Mouse (Mus musculus) bone marrow, adult 2 months (tissue): ENCODE results near the gene March4. TPM values are rescaled to one million over a fixed set of nuclear protein-coding genes. Genes with fewer than 3 reads are reported as not detected.

Experiments used
- H3K27ac ChIP-seq: fragments of 200-500 bp; 2 replicates; pipeline ENCODE4 v1.5.1; 2012; ENCODE audit warnings: low read depth, mild to moderate bottlenecking, control low read depth, inconsistent platforms, low read length; ENCODE audit not compliant: control insufficient read depth, poor library complexity, insufficient read depth
- H3K4me1 ChIP-seq: fragments of 200-500 bp; 2 replicates; pipeline ENCODE4 v1.6.1; 2011; ENCODE audit warnings: low read length; ENCODE audit not compliant: control insufficient read depth, insufficient read depth
- H3K4me3 ChIP-seq: fragments of 200-500 bp; replicated peaks from 2 replicates; pipeline ENCODE3; 2011; ENCODE audit warnings: mild to moderate bottlenecking, low read depth, low read length, control low read depth; ENCODE audit not compliant: control insufficient read depth
- CTCF ChIP-seq: fragments of 200-500 bp; IDR thresholded peaks from 2 replicates; pipeline ENCODE4 v1.5.1; 2011; ENCODE audit warnings: low read length, control low read depth; ENCODE audit not compliant: control insufficient read depth, insufficient read depth
- POLR2A ChIP-seq: fragments of 200-500 bp; IDR thresholded peaks from 2 replicates; pipeline ENCODE4 v1.6.1; 2011; ENCODE audit warnings: low read depth, mild to moderate bottlenecking, control low read depth, low read length, borderline replicate concordance; ENCODE audit not compliant: control insufficient read depth
- WGBS: fragments of 180-500 bp; shearing (Covaris S2); methylation state at CpG from one replicate; pipeline ENCODE4 v1.1.7; 2018; 5-methylcytosine and 5-hydroxymethylcytosine counted together
- polyA plus RNA-seq: library from polyadenylated mRNA; stranded (reverse); fragments of >200 nt; gene quantifications from 2 replicates; pipeline ENCODE4 v1.2.4, GENCODE M21; 2011; ENCODE audit warnings: low replicate concordance; ENCODE audit not compliant: missing spikeins, insufficient read depth, insufficient read length

March4 gene
- polyA plus RNA-seq, 1 experiment: not detected

- Histone ChIP-seq H3K4me3 (no peak overlapping the region), H3K27ac (no peak overlapping the region), H3K4me1 (no peaks in the 10 kb centered on the region)
- no peak for TF ChIP-seq CTCF
- TF ChIP-seq POLR2A: no peak
- 87% methylated on average over 2 of the region's 2 CpGs for WGBS
These were observed 60.1 kb downstream of the March4 start for GRCm38 (mm10) chr1:72476594-72476993.

DNA sequence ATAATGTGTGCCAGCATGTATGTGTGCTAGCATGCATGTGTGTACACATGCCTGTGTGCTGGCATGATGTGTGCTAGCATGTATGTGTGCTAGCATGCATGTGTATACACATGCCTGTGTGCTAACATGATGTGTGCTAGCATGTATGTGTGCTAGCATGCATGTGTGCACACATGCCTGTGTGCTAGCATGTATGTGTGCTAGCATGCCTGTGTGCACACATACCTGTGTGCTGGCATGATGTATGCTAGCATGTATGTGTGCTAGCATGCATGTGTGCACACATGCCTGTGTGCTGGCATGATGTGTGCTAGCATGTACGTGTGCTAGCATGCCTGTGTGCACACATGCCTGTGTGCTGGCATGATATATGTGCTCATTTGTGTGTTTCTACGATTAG lies 67.7 kb downstream of the March4 start:
- WGBS: 79% methylated on average over 2 of the region's 2 CpGs
- H3K27ac ChIP-seq: no peak overlapping the region
- TF ChIP-seq CTCF (no peak), POLR2A (no peak)
- peaks cover 2% of the 10 kb centered on the region for H3K4me1 ChIP-seq
- no peak overlapping the region for H3K4me3 ChIP-seq

GRCm38 (mm10) chr1:72468466-72469003 lies 68.2 kb downstream of the March4 start:
- TF ChIP-seq POLR2A (no peak), CTCF (no peak)
- no peak overlapping the region for H3K27ac ChIP-seq
- WGBS: 60% methylated on average over 5 of the region's 5 CpGs

GRCm38 (mm10) chr1:72464926-72465583 lies 71.7 kb downstream of the March4 start:
- H3K4me1 ChIP-seq: peaks cover 2% of the 10 kb centered on the region
- H3K27ac ChIP-seq: no peak overlapping the region
- TF ChIP-seq CTCF: no peak
- no peak for TF ChIP-seq POLR2A
- WGBS: 46% methylated on average over 12 of the region's 12 CpGs
- H3K4me3 ChIP-seq: no peak overlapping the region

More at GRCm38 (mm10) chr1:72468466-72469003, 68.2 kb downstream of the March4 start:
- Histone ChIP-seq H3K4me3 (no peak overlapping the region), H3K4me1 (peaks cover 2% of the 10 kb centered on the region)

- Histone ChIP-seq H3K27ac (no peak overlapping the region), H3K4me3 (no peak overlapping the region), H3K4me1 (no peaks in the 10 kb centered on the region)
- TF ChIP-seq CTCF (no peak), POLR2A (no peak)
- WGBS: 76% methylated on average over 6 of the region's 6 CpGs
These were observed 74.2 kb downstream of the March4 start for GRCm38 (mm10) chr1:72462516-72462915.

DNA sequence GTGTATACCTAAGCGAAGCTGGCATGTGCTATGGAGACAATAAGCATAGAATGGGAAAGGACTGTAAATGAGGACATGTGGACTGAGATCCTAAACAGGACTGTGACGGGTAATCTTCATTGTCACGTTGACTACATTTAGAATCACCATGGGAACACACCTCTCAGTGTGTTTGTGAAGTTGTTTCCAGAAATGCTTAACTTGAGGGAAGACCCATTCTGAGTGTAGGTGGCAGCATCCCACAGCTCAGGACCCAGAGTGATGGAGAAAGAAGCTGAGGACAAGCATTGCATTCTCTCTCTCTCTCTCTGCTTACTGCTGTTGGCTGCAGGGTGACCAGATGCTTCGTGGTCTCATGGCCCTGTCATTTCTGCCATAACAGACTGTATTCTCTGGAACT lies 79.1 kb downstream of the March4 start:
- Histone ChIP-seq H3K4me3 (no peak overlapping the region), H3K27ac (no peak overlapping the region), H3K4me1 (no peaks in the 10 kb centered on the region)
- 73% methylated on average over 4 of the region's 4 CpGs for WGBS
- TF ChIP-seq CTCF: no peak

- TF ChIP-seq POLR2A (no peak), CTCF (no peak)
- Histone ChIP-seq H3K4me3 (no peak overlapping the region), H3K4me1 (no peaks in the 10 kb centered on the region), H3K27ac (no peak overlapping the region)
- 63% methylated on average over 4 of the region's 4 CpGs for WGBS
These were observed 80.8 kb downstream of the March4 start for GRCm38 (mm10) chr1:72455923-72456322.

GRCm38 (mm10) chr1:72454733-72455201 lies 82.0 kb downstream of the March4 start:
- no peak overlapping the region for H3K4me3 ChIP-seq
- WGBS: 78% methylated on average over 6 of the region's 6 CpGs
- no peaks in the 10 kb centered on the region for H3K4me1 ChIP-seq
- no peak overlapping the region for H3K27ac ChIP-seq
- TF ChIP-seq POLR2A (no peak), CTCF (no peak)

DNA sequence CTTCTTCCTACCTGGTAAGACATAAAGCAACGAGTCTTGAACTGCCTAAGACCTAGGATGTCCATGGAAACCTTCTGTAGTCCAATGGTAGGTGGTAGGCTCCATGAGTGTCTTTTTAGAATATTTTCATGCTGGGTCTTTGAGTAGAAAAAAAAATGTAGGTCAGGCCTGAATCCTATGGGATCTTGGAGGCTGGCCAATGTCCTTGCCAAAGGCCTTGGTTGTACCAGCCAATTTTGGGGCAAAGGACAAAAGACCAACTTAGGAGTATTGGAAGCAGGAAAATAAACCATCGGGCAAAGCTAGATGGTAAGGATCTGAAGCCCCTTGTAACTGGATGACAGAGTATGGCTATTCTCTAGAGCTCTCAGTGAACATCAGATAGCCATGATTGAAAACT lies 83.9 kb downstream of the March4 start:
- 66% methylated on average over 2 of the region's 2 CpGs for WGBS
- TF ChIP-seq CTCF (no peak), POLR2A (no peak)
- Histone ChIP-seq H3K4me3 (no peak overlapping the region), H3K27ac (no peak overlapping the region), H3K4me1 (no peaks in the 10 kb centered on the region)
